Mouse (Mus musculus): ENCODE data around the gene Stk32c. TPM values are rescaled to one million over a fixed set of nuclear protein-coding genes. Genes with fewer than 3 reads are reported as not detected.

Gene Stk32c
- polyA plus RNA-seq, 1 experiment from 2014 or later = 0.21 TPM

DNA sequence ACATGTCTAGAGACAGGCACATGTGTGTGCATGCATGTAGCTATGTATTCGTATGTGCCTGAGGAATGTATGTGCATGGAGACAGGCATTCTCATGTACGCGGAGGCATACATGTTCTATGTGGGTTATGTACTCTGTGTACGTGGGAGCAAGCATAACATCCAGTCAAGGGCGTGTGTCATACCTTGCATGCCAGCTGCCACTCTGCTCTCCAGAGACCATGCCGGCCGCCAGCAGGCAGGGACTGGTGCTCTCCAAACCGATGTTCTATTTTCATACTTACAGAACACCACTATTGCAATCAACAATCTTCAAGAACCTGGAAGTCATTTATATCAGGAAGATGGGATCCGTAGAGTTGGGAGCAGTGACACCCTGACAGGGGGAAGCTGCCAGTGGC lies 3.4 kb upstream of the Stk32c start:
- H3K36me3 ChIP-seq = no peaks in the 10 kb centered on the region
- H3K9me3 ChIP-seq = no peaks in the 10 kb centered on the region
- no peak overlapping the region for H3K27ac ChIP-seq
- ATAC-seq (ENCODE audit: insufficient number of reproducible peaks, insufficient read depth, low FRiP score, low TSS enrichment, low read depth) = no peak
- H3K4me1 ChIP-seq (replicated peaks) = peaks cover 13% of the 10 kb centered on the region
- no peak overlapping the region for H3K4me2 ChIP-seq
- no peak overlapping the region for H3K4me3 ChIP-seq (replicated peaks)
- H3K9ac ChIP-seq (replicated peaks) = no peak overlapping the region
- WGBS = 94% methylated on average over 9 of the region's 9 CpGs
- H3K27me3 ChIP-seq = no peaks in the 10 kb centered on the region

DNA sequence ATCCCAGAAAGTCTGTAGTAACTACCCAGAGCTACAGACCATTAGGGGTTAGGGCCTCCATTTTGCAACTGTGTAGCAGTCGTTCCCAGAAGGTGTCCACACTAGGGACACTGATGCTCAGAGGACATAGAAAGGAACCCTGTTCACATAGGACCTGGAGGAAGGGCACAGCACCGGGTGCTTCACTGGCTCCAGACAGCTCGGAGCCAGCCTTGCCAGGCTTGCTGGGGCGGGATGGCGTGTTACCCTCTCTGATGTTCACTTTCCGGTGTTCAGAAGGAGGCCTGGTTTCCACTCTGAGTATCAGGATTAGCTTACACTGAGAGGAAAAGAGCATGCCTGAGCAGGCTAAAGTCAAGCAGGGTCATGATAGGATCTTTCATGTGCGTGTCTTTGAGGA lies 2.8 kb upstream of the Stk32c start:
- 84% methylated on average over 7 of the region's 7 CpGs for WGBS
- no peak overlapping the region for H3K9ac ChIP-seq (replicated peaks)
- no peak for ATAC-seq (ENCODE audit: insufficient number of reproducible peaks, insufficient read depth, low FRiP score, low TSS enrichment, low read depth)
- H3K4me2 ChIP-seq = no peak overlapping the region
- H3K27me3 ChIP-seq = no peaks in the 10 kb centered on the region
- H3K4me3 ChIP-seq (replicated peaks) = no peak overlapping the region
- no peak overlapping the region for H3K27ac ChIP-seq
- no peaks in the 10 kb centered on the region for H3K36me3 ChIP-seq
- H3K4me1 ChIP-seq (replicated peaks) = peaks cover 13% of the 10 kb centered on the region
- H3K9me3 ChIP-seq = no peaks in the 10 kb centered on the region

DNA sequence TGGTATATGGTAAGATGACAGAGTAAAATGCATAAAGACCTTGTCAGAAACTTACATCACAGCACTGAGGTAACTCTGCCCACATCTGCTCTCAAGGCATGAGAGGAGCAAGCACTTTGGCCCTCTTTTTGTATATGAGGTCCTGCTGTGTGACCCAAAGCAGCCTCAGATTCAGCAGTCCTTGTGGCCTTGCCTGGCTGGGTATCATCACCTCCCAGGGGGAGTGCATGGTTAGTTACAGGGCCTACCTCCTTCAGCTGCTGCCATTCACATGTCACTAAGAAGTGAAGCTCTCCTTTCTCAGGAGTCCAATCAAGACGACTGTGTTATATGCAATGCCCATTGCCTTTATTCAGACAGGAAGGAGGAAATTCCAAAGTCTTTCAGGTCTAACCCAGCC lies 2.4 kb upstream of the Stk32c start:
- Histone ChIP-seq H3K4me3 (replicated peaks) (no peak overlapping the region), H3K4me2 (no peak overlapping the region), H3K27me3 (no peaks in the 10 kb centered on the region), H3K27ac (no peak overlapping the region), H3K36me3 (no peaks in the 10 kb centered on the region), H3K9me3 (no peaks in the 10 kb centered on the region), H3K4me1 (replicated peaks) (peaks cover 13% of the 10 kb centered on the region), H3K9ac (replicated peaks) (no peak overlapping the region)
- no peak for ATAC-seq (ENCODE audit: insufficient number of reproducible peaks, insufficient read depth, low FRiP score, low TSS enrichment, low read depth)
- WGBS = 65% methylated on average over 1 of the region's 1 CpGs

DNA sequence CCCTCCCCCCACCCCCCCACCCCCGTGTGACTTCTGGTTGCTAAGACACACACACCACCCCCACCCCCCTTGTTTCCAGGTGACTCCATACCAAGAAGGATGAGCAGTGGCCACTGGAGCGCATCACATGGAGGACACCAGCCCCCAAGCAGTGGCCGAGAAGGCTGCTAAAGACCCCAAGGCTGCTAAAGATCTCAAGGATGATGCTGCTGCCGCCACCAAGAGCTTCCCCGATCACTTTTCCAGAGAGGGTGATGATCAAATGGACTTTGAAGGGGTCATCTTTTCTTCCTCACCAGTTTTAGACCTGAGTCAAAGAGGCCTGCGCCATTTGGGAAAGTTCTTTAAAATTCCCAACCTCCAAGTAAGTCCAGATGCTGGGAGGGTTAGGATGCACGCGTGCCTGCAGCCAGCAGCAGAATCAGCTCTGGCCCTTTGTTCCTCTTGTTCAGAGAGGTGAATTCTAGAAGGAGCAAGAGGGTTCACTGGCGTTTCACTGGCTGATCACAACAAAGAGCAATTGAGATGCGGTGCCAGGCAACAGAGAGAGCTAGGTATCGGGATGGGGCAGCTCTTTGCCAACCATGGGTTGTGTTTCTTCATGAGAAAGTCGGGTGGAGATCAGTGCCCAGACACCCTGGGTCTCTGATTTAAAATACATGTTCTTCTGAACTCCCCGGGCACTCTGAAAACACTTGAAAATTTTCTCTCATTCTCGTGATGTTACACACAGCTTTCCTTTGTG lies 1.7 kb upstream of the Stk32c start:
- H3K9ac ChIP-seq (replicated peaks) = no peak overlapping the region
- peaks cover 13% of the 10 kb centered on the region for H3K4me1 ChIP-seq (replicated peaks)
- no peak overlapping the region for H3K4me2 ChIP-seq
- H3K4me3 ChIP-seq (replicated peaks) = no peak overlapping the region
- no peak overlapping the region for H3K27ac ChIP-seq
- ATAC-seq (ENCODE audit: insufficient number of reproducible peaks, insufficient read depth, low FRiP score, low TSS enrichment, low read depth) = no peak
- H3K27me3 ChIP-seq = no peaks in the 10 kb centered on the region
- H3K9me3 ChIP-seq = no peaks in the 10 kb centered on the region
- H3K36me3 ChIP-seq = no peaks in the 10 kb centered on the region
- WGBS = 80% methylated on average over 14 of the region's 14 CpGs

DNA sequence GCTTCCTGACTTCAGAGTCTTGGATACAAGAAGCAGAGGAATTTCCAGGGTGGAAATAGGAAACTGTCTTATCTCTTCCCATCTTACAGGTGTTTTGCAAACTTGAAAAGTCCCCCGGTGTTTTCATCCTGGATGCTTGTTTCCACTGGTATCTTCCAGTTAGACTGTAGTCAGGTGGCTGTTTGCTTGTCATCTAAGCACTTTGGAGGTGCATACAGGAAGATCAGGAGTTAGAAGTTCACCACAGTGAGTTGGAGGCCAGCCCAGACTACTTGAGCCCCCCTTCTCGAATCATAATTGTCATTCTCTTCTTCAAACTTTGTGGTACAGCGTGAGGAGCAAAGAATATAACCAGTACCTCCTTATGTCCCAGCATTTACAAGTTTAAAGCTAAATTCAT lies 1.1 kb upstream of the Stk32c start:
- Histone ChIP-seq H3K4me3 (replicated peaks) (no peak overlapping the region), H3K4me2 (no peak overlapping the region), H3K9ac (replicated peaks) (no peak overlapping the region), H3K27me3 (no peaks in the 10 kb centered on the region), H3K9me3 (no peaks in the 10 kb centered on the region), H3K27ac (no peak overlapping the region), H3K4me1 (replicated peaks) (peaks cover 13% of the 10 kb centered on the region), H3K36me3 (no peaks in the 10 kb centered on the region)
- ATAC-seq (ENCODE audit: insufficient number of reproducible peaks, insufficient read depth, low FRiP score, low TSS enrichment, low read depth) = no peak
- WGBS = 93% methylated on average over 3 of the region's 3 CpGs

DNA sequence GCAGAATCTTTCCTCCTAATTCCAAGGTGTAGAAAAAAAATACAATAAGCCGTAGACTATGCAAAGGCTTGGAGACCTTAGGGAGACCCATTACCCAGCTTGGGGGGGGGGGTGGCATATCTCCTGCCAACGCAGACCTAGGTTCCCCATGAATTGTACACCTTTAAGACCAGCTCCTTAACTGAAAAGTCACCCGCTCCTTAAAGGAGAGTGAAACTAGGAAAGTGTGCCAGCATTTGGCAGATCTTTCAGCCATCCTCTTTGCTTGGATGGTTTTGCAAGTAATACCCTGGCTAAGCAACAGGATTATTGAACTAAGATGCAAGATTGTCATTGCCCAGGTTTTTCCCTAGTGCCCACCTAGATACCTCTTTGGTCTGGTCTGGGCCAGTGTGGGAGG lies 644 bp upstream of the Stk32c start:
- Histone ChIP-seq H3K4me2 (peak overlapping the region; percentile 58), H3K27ac (no peak overlapping the region), H3K9me3 (no peaks in the 10 kb centered on the region), H3K27me3 (no peaks in the 10 kb centered on the region), H3K4me1 (replicated peaks) (peaks cover 13% of the 10 kb centered on the region), H3K4me3 (replicated peaks) (peak overlapping the region; percentile 59), H3K9ac (replicated peaks) (peak overlapping the region; percentile 40; the same call in 1 of the 2 replicates), H3K36me3 (no peaks in the 10 kb centered on the region)
- 0 out of 2 replicates have a peak, but pooled peaks have one; percentile 1 for ATAC-seq (ENCODE audit: insufficient number of reproducible peaks, insufficient read depth, low FRiP score, low TSS enrichment, low read depth)
- 61% methylated on average over 3 of the region's 3 CpGs for WGBS

DNA sequence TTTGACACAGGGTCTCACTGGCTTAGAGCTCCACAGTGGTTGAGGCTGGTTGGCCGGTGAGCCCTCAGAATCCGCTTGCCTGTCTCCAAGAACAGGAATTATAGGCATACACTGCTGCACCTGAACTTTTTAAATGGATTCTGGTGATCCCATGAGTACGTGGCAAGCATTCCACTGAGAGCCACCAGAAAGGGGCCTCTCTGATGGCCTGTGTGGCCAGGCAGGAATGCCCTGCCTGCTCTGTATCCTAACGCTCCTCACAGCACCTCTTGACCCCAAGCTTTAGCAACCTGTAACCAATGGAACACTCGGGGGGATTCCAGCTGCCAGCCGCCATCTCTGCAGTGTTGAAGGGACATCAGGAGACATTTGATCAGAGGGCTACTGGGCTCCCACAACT lies 1.3 kb downstream of the Stk32c start:
- no peaks in the 10 kb centered on the region for H3K9me3 ChIP-seq
- no peak for ATAC-seq (ENCODE audit: insufficient number of reproducible peaks, insufficient read depth, low FRiP score, low TSS enrichment, low read depth)
- no peak overlapping the region for H3K4me2 ChIP-seq
- peaks cover 4% of the 10 kb centered on the region; the same call in 1 of the 2 replicates for H3K27me3 ChIP-seq
- H3K9ac ChIP-seq (replicated peaks) = no peak overlapping the region
- 76% methylated on average over 6 of the region's 6 CpGs for WGBS
- H3K4me3 ChIP-seq (replicated peaks) = no peak overlapping the region
- H3K27ac ChIP-seq = no peak overlapping the region
- no peaks in the 10 kb centered on the region for H3K36me3 ChIP-seq
- H3K4me1 ChIP-seq (replicated peaks) = peaks cover 5% of the 10 kb centered on the region

DNA sequence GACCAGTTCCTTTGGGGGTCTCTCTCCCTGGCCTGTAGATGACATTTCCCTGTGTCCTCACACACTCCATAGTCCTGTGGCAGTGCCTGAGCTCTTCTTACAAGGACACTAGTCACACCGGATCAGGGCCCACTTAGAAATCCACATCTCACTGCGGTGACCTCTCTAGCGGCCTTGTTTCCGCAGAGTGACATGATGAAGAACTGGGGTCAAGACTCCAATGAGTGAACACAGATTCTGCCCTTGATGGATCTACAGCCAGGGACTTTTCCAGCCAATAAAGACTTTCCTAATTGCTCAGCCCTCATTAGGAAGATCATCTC lies 4.4 kb downstream of the Stk32c start:
- no peak overlapping the region for H3K27ac ChIP-seq
- H3K9ac ChIP-seq (replicated peaks) = no peak overlapping the region
- no peak for ATAC-seq (ENCODE audit: insufficient number of reproducible peaks, insufficient read depth, low FRiP score, low TSS enrichment, low read depth)
- H3K9me3 ChIP-seq = no peaks in the 10 kb centered on the region
- no peak overlapping the region for H3K4me2 ChIP-seq
- peaks cover 5% of the 10 kb centered on the region for H3K4me1 ChIP-seq (replicated peaks)
- 52% methylated on average over 4 of the region's 4 CpGs for WGBS
- H3K27me3 ChIP-seq = peaks cover 5% of the 10 kb centered on the region; the same call in 1 of the 2 replicates
- H3K36me3 ChIP-seq = no peaks in the 10 kb centered on the region
- no peak overlapping the region for H3K4me3 ChIP-seq (replicated peaks)

DNA sequence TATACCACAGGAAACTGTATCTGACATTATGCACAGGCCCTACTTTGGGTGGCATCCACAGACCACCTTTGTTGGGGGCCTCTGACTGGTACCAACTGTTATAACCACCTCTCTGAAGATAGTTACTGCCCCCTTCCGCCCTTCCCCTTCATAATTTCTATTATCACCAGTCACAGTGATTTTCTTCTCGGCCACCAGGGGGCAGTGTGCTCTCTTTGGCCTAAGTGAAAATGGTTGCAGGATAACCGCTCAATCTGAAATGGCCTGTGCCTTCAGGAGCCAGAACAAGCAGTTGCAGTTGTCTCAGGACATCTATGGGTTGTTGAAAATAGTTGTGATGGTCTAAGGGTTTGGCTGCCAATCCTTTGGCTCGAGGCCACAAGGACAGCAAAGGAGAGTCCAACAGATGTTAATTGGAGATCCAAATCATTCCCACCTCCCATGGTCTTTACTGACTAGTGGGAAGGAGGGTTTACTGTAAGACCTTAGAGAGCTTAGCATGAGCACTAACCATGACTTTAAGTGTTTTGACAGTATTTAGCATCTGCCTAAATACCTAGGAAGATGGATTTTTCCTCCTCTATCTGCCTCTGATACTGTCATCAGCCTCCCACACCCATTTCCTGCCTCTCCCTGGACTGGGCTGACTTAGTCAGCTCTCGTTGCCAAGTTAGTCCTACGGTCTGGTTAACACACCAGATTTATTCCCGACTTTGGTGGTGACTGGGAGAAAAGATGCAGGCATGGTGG lies 4.9 kb downstream of the Stk32c start:
- H3K9ac ChIP-seq (replicated peaks) = no peak overlapping the region
- WGBS = 24% methylated on average over 7 of the region's 7 CpGs
- no peak overlapping the region for H3K4me2 ChIP-seq
- H3K9me3 ChIP-seq = no peaks in the 10 kb centered on the region
- peaks cover 5% of the 10 kb centered on the region; the same call in 1 of the 2 replicates for H3K27me3 ChIP-seq
- H3K4me3 ChIP-seq (replicated peaks) = no peak overlapping the region
- peaks cover 5% of the 10 kb centered on the region; the same call in 1 of the 2 replicates for H3K4me1 ChIP-seq (replicated peaks)
- no peaks in the 10 kb centered on the region for H3K36me3 ChIP-seq
- ATAC-seq (ENCODE audit: insufficient number of reproducible peaks, insufficient read depth, low FRiP score, low TSS enrichment, low read depth) = no peak
- no peak overlapping the region for H3K27ac ChIP-seq

DNA sequence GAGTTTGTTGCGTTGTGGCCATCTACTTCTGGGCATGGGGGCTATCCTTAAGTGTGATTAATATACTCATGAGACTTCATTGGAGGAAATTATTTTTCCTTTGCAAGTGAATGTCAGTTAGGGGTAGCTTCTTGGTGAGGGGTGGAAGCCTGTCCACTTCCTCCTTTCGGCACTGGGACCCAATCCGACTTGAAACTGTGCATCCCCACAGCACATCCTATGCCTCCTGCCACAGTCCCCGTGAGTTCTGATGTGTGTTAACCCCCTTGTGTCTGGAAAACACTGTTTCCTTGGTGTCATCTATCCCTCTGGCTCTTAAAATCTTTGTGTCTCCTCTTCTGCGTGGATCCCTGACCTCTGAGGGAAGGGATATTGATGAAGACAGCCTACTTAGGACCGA lies 11.9 kb downstream of the Stk32c start:
- 57% methylated on average over 6 of the region's 6 CpGs for WGBS
- no peak overlapping the region for H3K4me2 ChIP-seq
- ATAC-seq (ENCODE audit: insufficient number of reproducible peaks, insufficient read depth, low FRiP score, low TSS enrichment, low read depth) = no peak
- no peak overlapping the region for H3K4me3 ChIP-seq (replicated peaks)
- H3K36me3 ChIP-seq = no peaks in the 10 kb centered on the region
- H3K4me1 ChIP-seq (replicated peaks) = no peaks in the 10 kb centered on the region
- H3K9me3 ChIP-seq = no peaks in the 10 kb centered on the region
- H3K27ac ChIP-seq = no peak overlapping the region
- H3K9ac ChIP-seq (replicated peaks) = no peak overlapping the region
- H3K27me3 ChIP-seq = peaks cover 8% of the 10 kb centered on the region

DNA sequence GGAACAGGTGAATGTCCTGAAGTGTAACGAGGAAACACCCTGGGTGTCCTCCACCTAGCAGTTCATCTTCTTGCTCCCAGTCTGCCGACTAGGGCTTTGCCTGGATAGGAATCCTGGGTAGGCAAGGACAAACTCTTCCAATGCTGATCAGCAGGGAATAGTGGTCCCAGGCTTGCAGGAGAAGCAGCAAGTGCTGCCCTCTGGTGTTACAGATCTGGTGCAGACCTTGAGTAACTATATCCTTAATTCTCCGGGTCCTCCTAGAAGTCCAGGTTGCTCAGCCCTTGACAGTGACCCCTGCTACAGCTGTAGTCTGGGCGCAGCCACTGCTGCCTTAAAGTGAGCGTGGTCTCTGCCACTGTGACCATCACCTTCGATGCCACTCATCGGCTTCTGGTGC lies 13.0 kb downstream of the Stk32c start:
- Histone ChIP-seq H3K4me2 (no peak overlapping the region), H3K9me3 (no peaks in the 10 kb centered on the region), H3K27ac (no peak overlapping the region), H3K9ac (replicated peaks) (no peak overlapping the region), H3K4me3 (replicated peaks) (no peak overlapping the region), H3K27me3 (peaks cover 8% of the 10 kb centered on the region), H3K4me1 (replicated peaks) (no peaks in the 10 kb centered on the region), H3K36me3 (no peaks in the 10 kb centered on the region)
- no peak; the same call in 1 of the 2 replicates for ATAC-seq (ENCODE audit: insufficient number of reproducible peaks, insufficient read depth, low FRiP score, low TSS enrichment, low read depth)
- 32% methylated on average over 7 of the region's 7 CpGs for WGBS
